Comparison of ENCODE assay signal across 21 mouse cellular contexts in the genomic region with DNA sequence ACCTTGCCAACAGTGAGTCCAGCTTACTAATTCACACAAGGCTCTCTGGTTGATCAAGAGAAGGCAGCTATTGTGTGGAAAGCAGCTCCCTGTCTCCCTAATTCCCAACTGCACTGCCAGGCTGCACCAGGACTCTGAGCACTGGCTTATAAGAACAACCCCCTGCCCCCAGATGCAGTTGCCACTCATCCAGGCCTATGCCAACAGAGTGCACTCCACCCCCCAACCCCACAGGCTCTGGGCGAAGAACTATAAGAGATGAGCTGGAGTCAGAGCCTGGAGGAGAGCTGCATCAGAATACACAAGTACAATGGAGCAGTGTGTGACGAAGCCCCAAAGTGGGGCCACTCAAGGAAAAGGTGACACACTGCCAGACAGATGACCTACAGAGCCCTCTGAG. TPM values are rescaled to one million over a fixed set of nuclear protein-coding genes. Genes with fewer than 3 reads are reported as not detected.
A peak's percentile ranks its signal among the peaks of the same experiment; 100 is the strongest.
DNase-seq lines count a peak whose midpoint lies in the region; ATAC-seq and TF ChIP-seq lines count a peak whose summit lies in the region.
"Had no signal": no experiment of that assay in that cellular context is flagged by ENCODE, and none has a peak within 500 bp of the region (broad histone marks: within the 10 kb centered on the region; RNA-seq: fewer than 3 reads in every experiment).

No protein-coding gene starts in this region.

- DNase-seq in embryonic facial prominence, embryonic 14.5 days (ENCODE audit: low spot score): no peak
- no peak for DNase-seq in embryonic facial prominence, embryonic 10.5 days (ENCODE audit: low spot score)
- DNase-seq in heart, adult 2 months: no peak
- DNase-seq in heart, postnatal 14 days: no peak
- no peak for DNase-seq in limb, embryonic 10.5 days (ENCODE audit: low spot score)
- no peak for DNase-seq in urinary bladder, postnatal 10 days (ENCODE audit: low spot score)
- DNase-seq: cerebellum, adult 11 months; embryo, embryonic 11 days; gastrocnemius, postnatal 10 days; liver, postnatal 0 days; right cerebral cortex, adult 18-20 months; right cerebral cortex, postnatal 4 days; thymus, postnatal 14 days had no signal

- no peak overlapping the region for H3K4me3 ChIP-seq in embryonic facial prominence, embryonic 14.5 days (ENCODE audit: low read depth, low read length)
- H3K4me3 ChIP-seq in embryonic facial prominence, embryonic 10.5 days: no peak overlapping the region
- no peak overlapping the region for H3K4me3 ChIP-seq in heart, adult 2 months
- H3K4me3 ChIP-seq in limb, embryonic 13.5 days: no peak overlapping the region
- no peak overlapping the region for H3K4me3 ChIP-seq in limb, embryonic 10.5 days
- H3K4me3 ChIP-seq in brown adipose tissue, adult 24 weeks (ENCODE audit: insufficient read depth, low read depth, low read length): no peak overlapping the region
- H3K4me3 ChIP-seq: midbrain, embryonic 13.5 days had no signal

- no peak for TF ChIP-seq CTCF in heart, adult 2 months (IDR thresholded peaks at IDR 0.05)

- peak overlapping the region; percentile 18; the same call in 1 of the 2 replicates for H3K27ac ChIP-seq in embryonic facial prominence, embryonic 14.5 days (replicated peaks; ENCODE audit: low read depth, low read length)
- no peak overlapping the region for H3K27ac ChIP-seq in embryonic facial prominence, embryonic 10.5 days (replicated peaks)
- peak overlapping the region; percentile 23 for H3K27ac ChIP-seq in heart, adult 2 months
- H3K27ac ChIP-seq in limb, embryonic 13.5 days: no peak overlapping the region
- no peak overlapping the region for H3K27ac ChIP-seq in limb, embryonic 10.5 days
- peak overlapping the region; percentile 27; the same call in 1 of the 2 replicates for H3K27ac ChIP-seq in brown adipose tissue, adult 24 weeks (replicated peaks; ENCODE audit: low read depth, low read length)
- H3K27ac ChIP-seq: hindbrain, embryonic 14.5 days; midbrain, embryonic 13.5 days had no signal

- H3K79me2 ChIP-seq in heart, adult 2 months (replicated peaks; ENCODE audit: control insufficient read depth, insufficient read depth, low read length): peaks cover 2% of the 10 kb centered on the region; the same call in 1 of the 2 replicates

- TF ChIP-seq POLR2A in heart, adult 2 months (IDR thresholded peaks at IDR 0.05; ENCODE audit: insufficient read depth, low read depth, low read length): no peak

- H3K36me3 ChIP-seq in embryonic facial prominence, embryonic 14.5 days (ENCODE audit: control insufficient read depth, insufficient read depth, low read length): peaks cover 47% of the 10 kb centered on the region; the same call in 1 of the 2 replicates
- H3K36me3 ChIP-seq in embryonic facial prominence, embryonic 10.5 days (replicated peaks): peaks cover 95% of the 10 kb centered on the region
- peaks cover 9% of the 10 kb centered on the region for H3K36me3 ChIP-seq in heart, adult 2 months (ENCODE audit: control insufficient read depth, insufficient read depth, low read length)
- peaks cover 83% of the 10 kb centered on the region for H3K36me3 ChIP-seq in limb, embryonic 13.5 days
- H3K36me3 ChIP-seq in limb, embryonic 10.5 days: peaks cover 91% of the 10 kb centered on the region

- intact Hi-C loops in heart, adult 2 months (cut with DNase I): loop anchor here (2.0 kb wide), 1 partner anchor 15 kb away; no protein-coding TSS in a partner anchor
- intact Hi-C loops in heart, postnatal 14 days (cut with DNase I): no loop called here

- ATAC-seq in embryonic facial prominence, embryonic 14.5 days (ENCODE audit: low read depth): no peak
- ATAC-seq in limb, embryonic 13.5 days (ENCODE audit: low FRiP score, low read depth): no peak
- ATAC-seq: CD4-positive, CD25-positive, alpha-beta regulatory T cell, adult 4 months; liver, postnatal 0 days had no signal

- 73% methylated on average over 2 of the region's 2 CpGs for WGBS in embryonic facial prominence, embryonic 14.5 days
- 77% methylated on average over 2 of the region's 2 CpGs for WGBS in embryonic facial prominence, embryonic 10.5 days
- WGBS in heart, adult 2 months: 85% methylated on average over 2 of the region's 2 CpGs
- WGBS in limb, embryonic 13.5 days: 92% methylated on average over 2 of the region's 2 CpGs
- 91% methylated on average over 2 of the region's 2 CpGs for WGBS in limb, embryonic 10.5 days

- H3K9me3 ChIP-seq in embryonic facial prominence, embryonic 14.5 days (ENCODE audit: control insufficient read depth, low read length): no peaks in the 10 kb centered on the region
- H3K9me3 ChIP-seq in embryonic facial prominence, embryonic 10.5 days: no peaks in the 10 kb centered on the region
- no peaks in the 10 kb centered on the region for H3K9me3 ChIP-seq in limb, embryonic 13.5 days
- no peaks in the 10 kb centered on the region for H3K9me3 ChIP-seq in limb, embryonic 10.5 days (replicated peaks)
- H3K9me3 ChIP-seq: midbrain, embryonic 13.5 days had no signal

- no peak for TF ChIP-seq EP300 in heart, adult 2 months (IDR thresholded peaks at IDR 0.05; ENCODE audit: insufficient read depth, low read depth, low read length)

- H3K9ac ChIP-seq in embryonic facial prominence, embryonic 14.5 days (ENCODE audit: low read depth, low read length): no peak overlapping the region
- no peak overlapping the region for H3K9ac ChIP-seq in heart, adult 2 months (ENCODE audit: low read depth, low read length)
- peak overlapping the region; percentile 31; the same call in 1 of the 2 replicates for H3K9ac ChIP-seq in limb, embryonic 13.5 days
- H3K9ac ChIP-seq: hindbrain, embryonic 14.5 days; liver, postnatal 0 days; midbrain, embryonic 13.5 days had no signal

- H3K4me2 ChIP-seq in embryonic facial prominence, embryonic 14.5 days (ENCODE audit: low read depth, low read length): no peak overlapping the region
- H3K4me2 ChIP-seq in limb, embryonic 13.5 days (replicated peaks): no peak overlapping the region
- H3K4me2 ChIP-seq: hindbrain, embryonic 14.5 days; liver, embryonic 11.5 days; midbrain, embryonic 13.5 days had no signal

- H3K4me1 ChIP-seq in embryonic facial prominence, embryonic 14.5 days (ENCODE audit: control insufficient read depth, insufficient read depth, low read length): peaks cover 19% of the 10 kb centered on the region; the same call in 1 of the 2 replicates
- H3K4me1 ChIP-seq in embryonic facial prominence, embryonic 10.5 days: peaks cover 62% of the 10 kb centered on the region
- peaks cover 20% of the 10 kb centered on the region; the same call in 1 of the 2 replicates for H3K4me1 ChIP-seq in heart, adult 2 months (ENCODE audit: control insufficient read depth, insufficient read depth, low read length)
- H3K4me1 ChIP-seq in limb, embryonic 13.5 days: peaks cover 28% of the 10 kb centered on the region
- peaks cover 22% of the 10 kb centered on the region for H3K4me1 ChIP-seq in limb, embryonic 10.5 days
- peaks cover 9% of the 10 kb centered on the region; the same call in 1 of the 2 replicates for H3K4me1 ChIP-seq in brown adipose tissue, adult 24 weeks (ENCODE audit: control insufficient read depth, insufficient read depth, insufficient read length, low read length)
- H3K4me1 ChIP-seq: midbrain, embryonic 13.5 days had no signal

- no peaks in the 10 kb centered on the region for H3K27me3 ChIP-seq in embryonic facial prominence, embryonic 14.5 days (replicated peaks; ENCODE audit: control insufficient read depth, insufficient read depth, low read length)
- no peaks in the 10 kb centered on the region for H3K27me3 ChIP-seq in embryonic facial prominence, embryonic 10.5 days (replicated peaks; ENCODE audit: low read depth, poor library complexity, severe bottlenecking)
- no peaks in the 10 kb centered on the region for H3K27me3 ChIP-seq in heart, adult 2 months (ENCODE audit: control insufficient read depth, insufficient read depth, low read length)
- H3K27me3 ChIP-seq in limb, embryonic 13.5 days: no peaks in the 10 kb centered on the region
- no peaks in the 10 kb centered on the region for H3K27me3 ChIP-seq in limb, embryonic 10.5 days (ENCODE audit: low read depth, poor library complexity, severe bottlenecking)
- H3K27me3 ChIP-seq: midbrain, embryonic 13.5 days had no signal

RNA-seq across cellular contexts. Expression of gene Tjap1, which starts 10.8 kb away (rescaled TPM):
- polyA plus RNA-seq in embryonic facial prominence, embryonic 14.5 days (2014; fragmentation: Nextera tagmentation; extraction: Ambion mirVana): 54.5 and 57.3 TPM in 2 replicates
- polyA plus RNA-seq in embryonic facial prominence, embryonic 10.5 days (2016; fragmentation: Nextera tagmentation; extraction: Ambion mirVana): 60.2 and 62.6 TPM in 2 replicates
- 10 to 100 TPM; 28.3 to 34.7 TPM for total RNA-seq in heart, adult 2 months (2021)
- 35.8 and 39.1 TPM in 2 replicates for polyA plus RNA-seq in heart, adult 2 months (2012; rRNA removed)
- total RNA-seq in heart, postnatal 14 days (2021): 10 to 100 TPM; 40.6 to 42.9 TPM
- polyA plus RNA-seq in limb, embryonic 13.5 days (2015; fragmentation: Nextera tagmentation; extraction: Ambion mirVana): 61.3 and 68.2 TPM in 2 replicates
- polyA plus RNA-seq in limb, embryonic 10.5 days (2016; fragmentation: Nextera tagmentation; extraction: Ambion mirVana): 60.3 and 61.2 TPM in 2 replicates
- 8.6 and 13.5 TPM in 2 replicates for polyA plus RNA-seq in brown adipose tissue, adult 24 weeks (2012; ENCODE audit: insufficient read depth, insufficient read length, missing spikeins)

RNA-seq across cellular contexts. Expression of gene Lrrc73, which starts 18.7 kb away (rescaled TPM):
- polyA plus RNA-seq in embryonic facial prominence, embryonic 14.5 days (2014; fragmentation: Nextera tagmentation; extraction: Ambion mirVana): 2.2 TPM in 2 replicates
- polyA plus RNA-seq in embryonic facial prominence, embryonic 10.5 days (2016; fragmentation: Nextera tagmentation; extraction: Ambion mirVana): 0.67 and 0.86 TPM in 2 replicates
- total RNA-seq in heart, adult 2 months (2021): under 1 TPM; 0.21 to 0.34 TPM
- 0.59 and 0.70 TPM in 2 replicates for polyA plus RNA-seq in heart, adult 2 months (2012; rRNA removed)
- total RNA-seq in heart, postnatal 14 days (2021): under 1 TPM; 0.50 to 0.85 TPM
- polyA plus RNA-seq in limb, embryonic 13.5 days (2015; fragmentation: Nextera tagmentation; extraction: Ambion mirVana): 0.69 and 1.4 TPM in 2 replicates
- polyA plus RNA-seq in limb, embryonic 10.5 days (2016; fragmentation: Nextera tagmentation; extraction: Ambion mirVana): 0.25 and 0.44 TPM in 2 replicates
- polyA plus RNA-seq in brown adipose tissue, adult 24 weeks (2012; ENCODE audit: insufficient read depth, insufficient read length, missing spikeins): not detected in 2 replicates
- polyA plus RNA-seq: liver, postnatal 0 days had no signal

RNA-seq across cellular contexts. Expression of gene Yipf3, which starts 24.2 kb away (rescaled TPM):
- 135 and 137 TPM in 2 replicates for polyA plus RNA-seq in embryonic facial prominence, embryonic 14.5 days (2014; fragmentation: Nextera tagmentation; extraction: Ambion mirVana)
- 66.6 and 70.6 TPM in 2 replicates for polyA plus RNA-seq in embryonic facial prominence, embryonic 10.5 days (2016; fragmentation: Nextera tagmentation; extraction: Ambion mirVana)
- total RNA-seq in heart, adult 2 months (2021): 10 to 100 TPM; 72.4 to 82.8 TPM
- polyA plus RNA-seq in heart, adult 2 months (2012; rRNA removed): 136 and 142 TPM in 2 replicates
- total RNA-seq in heart, postnatal 14 days (2021): 10 to 100 TPM; 72.4 to 77.7 TPM
- 104 and 110 TPM in 2 replicates for polyA plus RNA-seq in limb, embryonic 13.5 days (2015; fragmentation: Nextera tagmentation; extraction: Ambion mirVana)
- 73.0 and 81.9 TPM in 2 replicates for polyA plus RNA-seq in limb, embryonic 10.5 days (2016; fragmentation: Nextera tagmentation; extraction: Ambion mirVana)
- polyA plus RNA-seq in brown adipose tissue, adult 24 weeks (2012; ENCODE audit: insufficient read depth, insufficient read length, missing spikeins): 63.4 and 66.1 TPM in 2 replicates

RNA-seq across cellular contexts. Expression of gene Polr1c, which starts 24.2 kb away (rescaled TPM):
- polyA plus RNA-seq in embryonic facial prominence, embryonic 14.5 days (2014; fragmentation: Nextera tagmentation; extraction: Ambion mirVana): 78.1 and 80.2 TPM in 2 replicates
- polyA plus RNA-seq in embryonic facial prominence, embryonic 10.5 days (2016; fragmentation: Nextera tagmentation; extraction: Ambion mirVana): 125 and 130 TPM in 2 replicates
- 10 to 100 TPM; 20.2 to 24.7 TPM for total RNA-seq in heart, adult 2 months (2021)
- 19.1 and 25.8 TPM in 2 replicates for polyA plus RNA-seq in heart, adult 2 months (2012; rRNA removed)
- total RNA-seq in heart, postnatal 14 days (2021): 10 to 100 TPM; 19.1 to 27.3 TPM
- 103 and 105 TPM in 2 replicates for polyA plus RNA-seq in limb, embryonic 13.5 days (2015; fragmentation: Nextera tagmentation; extraction: Ambion mirVana)
- polyA plus RNA-seq in limb, embryonic 10.5 days (2016; fragmentation: Nextera tagmentation; extraction: Ambion mirVana): 132 and 144 TPM in 2 replicates
- polyA plus RNA-seq in brown adipose tissue, adult 24 weeks (2012; ENCODE audit: insufficient read depth, insufficient read length, missing spikeins): 19.9 and 29.9 TPM in 2 replicates

RNA-seq across cellular contexts. Expression of gene Dlk2, which starts 25.2 kb away (rescaled TPM):
- polyA plus RNA-seq in embryonic facial prominence, embryonic 14.5 days (2014; fragmentation: Nextera tagmentation; extraction: Ambion mirVana): 7.5 and 7.6 TPM in 2 replicates
- 1.5 and 2.0 TPM in 2 replicates for polyA plus RNA-seq in embryonic facial prominence, embryonic 10.5 days (2016; fragmentation: Nextera tagmentation; extraction: Ambion mirVana)
- total RNA-seq in heart, adult 2 months (2021): under 1 TPM; 0.23 to 0.39 TPM
- polyA plus RNA-seq in heart, adult 2 months (2012; rRNA removed): 0.35 and 0.74 TPM in 2 replicates
- under 1 TPM; 0.68 to 0.84 TPM for total RNA-seq in heart, postnatal 14 days (2021)
- polyA plus RNA-seq in limb, embryonic 13.5 days (2015; fragmentation: Nextera tagmentation; extraction: Ambion mirVana): 8.8 and 11.0 TPM in 2 replicates
- 0.65 and 1.3 TPM in 2 replicates for polyA plus RNA-seq in limb, embryonic 10.5 days (2016; fragmentation: Nextera tagmentation; extraction: Ambion mirVana)
- polyA plus RNA-seq in brown adipose tissue, adult 24 weeks (2012; ENCODE audit: insufficient read depth, insufficient read length, missing spikeins): not detected in 2 replicates
- total RNA-seq: adrenal gland, postnatal 25 days; megakaryocyte progenitor cell, adult 5-6 weeks had no signal
- polyA plus RNA-seq: CD4-positive, CD25-positive, alpha-beta regulatory T cell, adult 4 months; liver, postnatal 0 days had no signal

Comparison
In these comparisons a context has a peak if more than half of its experiments do, and no peak if none do; other contexts are left out.
1. H3K27ac ChIP-seq: peak in embryonic facial prominence, embryonic 14.5 days (single experiment), heart, adult 2 months (single experiment) and brown adipose tissue, adult 24 weeks (single experiment); none in embryonic facial prominence, embryonic 10.5 days (single experiment), limb, embryonic 13.5 days (single experiment) and limb, embryonic 10.5 days (single experiment).